Mouse (Mus musculus): ENCODE measurements around the gene Ypel3. TPM values are rescaled to one million over a fixed set of nuclear protein-coding genes. Genes with fewer than 3 reads are reported as not detected.
"Not testable (repeated sequence)": the region's sequence is repeated elsewhere in the genome, so short reads cannot be mapped to it uniquely, and the experiment has no call there.

Ypel3 gene
- polyA plus RNA-seq (2011; ENCODE audit: insufficient read length, low read depth, missing spikeins), result 58.8 and 62.2 TPM in 2 replicates

DNA sequence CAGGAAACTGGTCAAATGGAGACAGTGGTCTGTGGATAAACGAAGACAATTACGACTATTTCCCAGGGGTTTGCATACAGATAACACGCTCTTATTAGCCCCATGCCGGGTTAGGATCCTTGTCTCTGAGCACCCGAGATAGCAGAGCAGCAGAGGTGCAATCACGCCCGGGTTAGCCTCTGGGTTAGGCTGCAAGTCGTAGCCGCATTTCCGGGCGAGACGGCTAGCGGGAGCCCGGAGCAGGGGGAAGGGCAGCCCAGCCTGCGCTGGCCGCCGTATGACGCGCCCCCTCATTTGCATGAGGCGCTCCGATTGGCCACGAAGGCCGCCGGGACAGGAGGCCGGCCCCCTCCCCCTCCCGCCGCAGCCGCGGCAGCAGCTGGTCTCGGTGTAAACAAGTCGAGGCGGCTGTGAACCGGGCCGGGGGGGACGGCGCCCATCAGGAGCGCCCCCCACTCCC, at the start of gene Ypel3:
TSS of gene Ypel3 (plus strand) at position 358 of the 460 bp plus-strand sequence.
- TF ChIP-seq CTCF (IDR thresholded peaks at IDR 0.05; ENCODE audit: borderline replicate concordance, insufficient read depth, low read length) (no peak), POLR2A (IDR thresholded peaks at IDR 0.05; ENCODE audit: low read depth, low read length) (peak; percentile 79)

GRCm38 (mm10) chr7:126730256-126730789, 46.4 kb upstream of the Ypel3 start:
- not testable (repeated sequence) for H3K4me3 ChIP-seq (ENCODE audit: insufficient read depth, low read length); H3K27ac ChIP-seq (ENCODE audit: insufficient read depth, low read length); H3K4me1 ChIP-seq (ENCODE audit: control insufficient read depth, insufficient read depth, low read length)

More for the DNA sequence above, at the start of gene Ypel3:
- Histone ChIP-seq H3K4me1 (ENCODE audit: control insufficient read depth, insufficient read depth, low read length) (peaks cover 6% of the 10 kb centered on the region; the same call in 1 of the 2 replicates), H3K27ac (ENCODE audit: insufficient read depth, low read length) (peak within 1 kb of the TSS; percentile 62), H3K4me3 (ENCODE audit: insufficient read depth, low read length) (peak within 1 kb of the TSS; percentile 41)

DNA sequence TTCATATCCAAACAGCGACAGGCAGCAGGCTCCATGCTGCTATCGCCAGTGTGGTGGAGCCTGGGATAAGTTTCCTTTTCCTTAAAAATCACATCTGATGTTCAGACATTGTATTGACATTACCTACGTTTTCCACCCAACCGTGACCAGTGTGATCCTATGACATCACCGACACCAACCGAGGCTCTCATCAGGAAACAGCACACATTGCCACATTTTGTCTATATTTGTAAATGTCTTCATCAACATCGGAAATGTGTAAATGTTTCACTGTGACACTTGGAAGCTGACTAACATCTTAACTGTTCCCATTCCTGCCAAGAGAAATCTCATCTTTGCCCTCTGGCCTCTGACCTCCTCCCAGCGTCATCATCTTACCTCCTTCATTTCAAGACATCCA, 40.6 kb upstream of the Ypel3 start:
- Histone ChIP-seq H3K27ac (ENCODE audit: insufficient read depth, low read length) (no peak overlapping the region), H3K4me3 (ENCODE audit: insufficient read depth, low read length) (no peak overlapping the region), H3K4me1 (ENCODE audit: control insufficient read depth, insufficient read depth, low read length) (no peaks in the 10 kb centered on the region)
- TF ChIP-seq POLR2A (IDR thresholded peaks at IDR 0.05; ENCODE audit: low read depth, low read length) (no peak), CTCF (IDR thresholded peaks at IDR 0.05; ENCODE audit: borderline replicate concordance, insufficient read depth, low read length) (no peak)

DNA sequence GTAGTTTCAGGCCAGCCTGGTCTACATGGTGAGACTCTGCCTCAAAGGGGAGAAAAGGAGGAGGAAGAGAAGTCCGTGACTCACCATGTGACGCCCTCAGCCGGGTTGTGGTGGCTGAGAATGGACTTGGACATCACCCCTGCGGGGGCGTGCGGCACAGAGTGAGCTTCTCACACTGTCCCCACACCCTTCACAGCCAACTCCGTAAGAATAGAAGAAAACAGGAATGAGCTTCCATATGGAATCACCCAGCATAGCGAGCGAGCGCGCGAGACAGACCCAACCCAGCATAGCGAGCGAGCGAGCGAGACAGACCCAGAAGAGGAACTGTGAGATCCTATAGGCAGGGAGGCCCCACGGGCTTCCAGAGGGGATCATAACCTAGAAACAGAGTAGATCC, 37.2 kb upstream of the Ypel3 start:
- TF ChIP-seq POLR2A (IDR thresholded peaks at IDR 0.05; ENCODE audit: low read depth, low read length) (no peak), CTCF (IDR thresholded peaks at IDR 0.05; ENCODE audit: borderline replicate concordance, insufficient read depth, low read length) (no peak)
- H3K27ac ChIP-seq (ENCODE audit: insufficient read depth, low read length), result no peak overlapping the region

DNA sequence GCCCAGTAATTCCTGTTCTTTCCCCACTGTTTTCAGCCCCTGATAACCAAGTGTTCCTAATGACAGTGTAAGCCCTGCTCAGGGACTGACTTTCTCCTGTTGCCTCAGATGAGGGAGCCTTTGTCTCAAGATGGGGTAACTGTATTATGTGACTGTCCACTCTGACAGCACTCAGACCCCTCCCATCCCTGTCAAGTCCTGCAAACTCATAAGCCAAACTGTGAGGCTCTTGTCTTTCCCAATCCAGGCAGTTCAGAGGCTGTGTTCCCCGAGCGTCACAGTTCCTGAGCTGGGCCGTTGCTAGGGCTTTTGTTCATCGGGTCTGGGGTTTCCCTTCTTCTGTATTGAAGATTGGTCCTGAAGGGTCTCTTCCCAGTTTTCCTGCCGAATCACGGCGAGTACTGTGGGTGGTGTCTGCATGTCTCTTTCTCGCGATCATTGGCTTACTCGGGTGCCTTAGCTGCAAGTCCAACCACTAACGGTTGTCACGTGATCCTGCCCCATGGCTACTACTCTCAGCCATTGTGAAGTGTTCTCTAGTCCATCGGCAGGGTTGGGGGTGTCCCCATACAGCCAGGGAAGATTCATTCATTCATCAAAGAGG, 36.5 kb upstream of the Ypel3 start:
- H3K4me1 ChIP-seq (ENCODE audit: control insufficient read depth, insufficient read depth, low read length), result no peaks in the 10 kb centered on the region
- TF ChIP-seq CTCF (IDR thresholded peaks at IDR 0.05; ENCODE audit: borderline replicate concordance, insufficient read depth, low read length) (no peak), POLR2A (IDR thresholded peaks at IDR 0.05; ENCODE audit: low read depth, low read length) (no peak)
- no peak overlapping the region for H3K27ac ChIP-seq (ENCODE audit: insufficient read depth, low read length)
- H3K4me3 ChIP-seq (ENCODE audit: insufficient read depth, low read length), result no peak overlapping the region

More for the DNA sequence above, 37.2 kb upstream of the Ypel3 start:
- Histone ChIP-seq H3K4me1 (ENCODE audit: control insufficient read depth, insufficient read depth, low read length) (no peaks in the 10 kb centered on the region), H3K4me3 (ENCODE audit: insufficient read depth, low read length) (no peak overlapping the region)

DNA sequence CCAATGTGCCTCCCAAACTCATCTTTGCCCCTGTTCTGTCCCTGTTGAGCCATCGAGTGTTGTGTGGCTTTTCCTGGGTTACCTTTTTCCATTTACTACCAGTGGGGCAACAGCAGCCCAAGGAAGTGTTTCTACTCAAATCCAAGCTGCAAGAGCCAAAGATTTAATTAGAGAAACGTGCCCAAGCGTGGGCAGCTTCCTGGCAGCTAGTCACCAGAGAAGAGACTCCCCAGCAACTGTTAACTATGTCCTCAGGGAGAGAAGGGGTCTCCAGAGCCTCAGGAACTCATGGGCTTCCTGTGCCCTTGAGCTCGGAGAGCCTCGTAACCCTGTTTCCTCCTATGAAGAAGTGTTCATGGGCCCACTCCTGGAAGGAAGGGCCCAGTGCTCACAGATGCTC, 35.8 kb upstream of the Ypel3 start:
- no peak overlapping the region for H3K4me3 ChIP-seq (ENCODE audit: insufficient read depth, low read length)
- H3K4me1 ChIP-seq (ENCODE audit: control insufficient read depth, insufficient read depth, low read length), result no peaks in the 10 kb centered on the region
- TF ChIP-seq POLR2A (IDR thresholded peaks at IDR 0.05; ENCODE audit: low read depth, low read length) (no peak), CTCF (IDR thresholded peaks at IDR 0.05; ENCODE audit: borderline replicate concordance, insufficient read depth, low read length) (no peak)
- H3K27ac ChIP-seq (ENCODE audit: insufficient read depth, low read length), result no peak overlapping the region

DNA sequence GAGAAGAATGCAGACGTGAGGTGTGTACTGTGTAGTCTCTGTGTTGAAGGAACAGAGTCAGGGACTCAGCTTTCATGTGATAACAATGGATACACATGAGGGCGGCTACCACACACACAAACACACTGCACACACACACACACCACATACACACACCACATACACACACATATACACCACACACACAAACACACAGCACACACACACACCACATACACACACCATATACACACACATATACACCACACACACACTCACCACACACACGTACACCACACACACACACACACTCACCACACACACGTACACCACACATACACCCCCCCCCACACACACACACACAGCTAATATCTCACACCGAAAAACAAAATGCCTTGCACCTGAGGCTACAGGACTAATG, 35.3 kb upstream of the Ypel3 start:
- H3K4me1 ChIP-seq (ENCODE audit: control insufficient read depth, insufficient read depth, low read length), result no peaks in the 10 kb centered on the region
- TF ChIP-seq POLR2A (IDR thresholded peaks at IDR 0.05; ENCODE audit: low read depth, low read length) (no peak), CTCF (IDR thresholded peaks at IDR 0.05; ENCODE audit: borderline replicate concordance, insufficient read depth, low read length) (no peak)
- no peak overlapping the region for H3K4me3 ChIP-seq (ENCODE audit: insufficient read depth, low read length)
- no peak overlapping the region for H3K27ac ChIP-seq (ENCODE audit: insufficient read depth, low read length)

- Histone ChIP-seq H3K4me3 (ENCODE audit: insufficient read depth, low read length) (no peak overlapping the region), H3K27ac (ENCODE audit: insufficient read depth, low read length) (no peak overlapping the region), H3K4me1 (ENCODE audit: control insufficient read depth, insufficient read depth, low read length) (no peaks in the 10 kb centered on the region)
- no peak for TF ChIP-seq POLR2A (IDR thresholded peaks at IDR 0.05; ENCODE audit: low read depth, low read length)
- no peak for TF ChIP-seq CTCF (IDR thresholded peaks at IDR 0.05; ENCODE audit: borderline replicate concordance, insufficient read depth, low read length)
Measured at GRCm38 (mm10) chr7:126741964-126742482, 34.7 kb upstream of the Ypel3 start.

GRCm38 (mm10) chr7:126746066-126746465, 30.7 kb upstream of the Ypel3 start:
- H3K4me3 ChIP-seq (ENCODE audit: insufficient read depth, low read length), result no peak overlapping the region
- no peak for TF ChIP-seq CTCF (IDR thresholded peaks at IDR 0.05; ENCODE audit: borderline replicate concordance, insufficient read depth, low read length)
- no peak for TF ChIP-seq POLR2A (IDR thresholded peaks at IDR 0.05; ENCODE audit: low read depth, low read length)
- H3K27ac ChIP-seq (ENCODE audit: insufficient read depth, low read length), result no peak overlapping the region
- no peaks in the 10 kb centered on the region for H3K4me1 ChIP-seq (ENCODE audit: control insufficient read depth, insufficient read depth, low read length)

DNA sequence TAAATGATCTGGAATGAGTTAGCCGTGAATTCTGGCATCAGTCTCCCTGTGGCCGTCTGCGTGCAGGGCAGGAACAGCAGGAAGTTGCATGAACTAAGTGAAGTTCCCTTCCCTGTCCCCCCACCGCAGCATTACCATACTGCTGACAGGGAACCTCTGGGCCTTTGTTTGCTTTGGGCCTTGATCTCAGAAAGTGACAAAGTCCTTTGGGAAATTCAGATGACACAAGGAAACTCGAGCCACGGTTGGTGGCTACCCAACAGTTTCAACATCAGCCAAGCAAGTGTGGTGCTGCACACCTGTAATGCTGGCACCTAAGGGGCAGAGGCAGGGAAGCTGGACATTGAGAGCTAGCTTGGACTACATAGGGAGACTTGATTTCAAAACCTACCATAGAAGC, 30.0 kb upstream of the Ypel3 start:
- Histone ChIP-seq H3K4me1 (ENCODE audit: control insufficient read depth, insufficient read depth, low read length) (no peaks in the 10 kb centered on the region), H3K4me3 (ENCODE audit: insufficient read depth, low read length) (no peak overlapping the region), H3K27ac (ENCODE audit: insufficient read depth, low read length) (no peak overlapping the region)
- TF ChIP-seq POLR2A (IDR thresholded peaks at IDR 0.05; ENCODE audit: low read depth, low read length) (no peak), CTCF (IDR thresholded peaks at IDR 0.05; ENCODE audit: borderline replicate concordance, insufficient read depth, low read length) (no peak)

All from embryonic fibroblast, embryonic 13.5 days (primary cell).